Mouse (Mus musculus) hindbrain, postnatal 0 days (tissue): Measurements from ENCODE around the gene Hnrnpul1. TPM values are rescaled to one million over a fixed set of nuclear protein-coding genes. Genes with fewer than 3 reads are reported as not detected.

ENCODE experiments used
- ATAC-seq: fragments of 200-750 bp; cut with Nextera tagmentation; 2 replicates; pipeline ENCODE4 v1.8.0; 2017; ENCODE audit warnings: mild to moderate bottlenecking, moderate TSS enrichment, moderate library complexity
- DNase-seq: peaks from one replicate; pipeline ENCODE4 v3.0.0-alpha.2; 2015; ENCODE audit warnings: low spot score
- H3K27ac ChIP-seq: fragments of 300-500 bp; sonication (generic); 2 replicates; pipeline ENCODE4 v1.5.1; 2014; ENCODE audit warnings: mild to moderate bottlenecking
- H3K27me3 ChIP-seq: fragments of 300-500 bp; sonication (generic); 2 replicates; pipeline ENCODE4 v1.6.1; 2014; ENCODE audit warnings: low read length, mixed read lengths; ENCODE audit not compliant: insufficient read depth
- H3K36me3 ChIP-seq: fragments of 300-500 bp; sonication (generic); 2 replicates; pipeline ENCODE4 v1.6.1; 2014; ENCODE audit warnings: low read length, mixed read lengths; ENCODE audit not compliant: insufficient read depth
- H3K4me1 ChIP-seq: fragments of 300-500 bp; sonication (generic); 2 replicates; pipeline ENCODE4 v1.6.1; 2014; ENCODE audit warnings: antibody characterized with exemption, low read length, mixed read lengths; ENCODE audit not compliant: insufficient read depth
- H3K4me2 ChIP-seq: fragments of 300-500 bp; sonication (generic); 2 replicates; pipeline ENCODE4 v1.6.1; 2014; ENCODE audit warnings: low read depth, mild to moderate bottlenecking, low read length, moderate library complexity, mixed read lengths
- H3K4me3 ChIP-seq: fragments of 300-500 bp; sonication (generic); 2 replicates; pipeline ENCODE4 v1.5.1; 2014; ENCODE audit warnings: low read length
- H3K9ac ChIP-seq: fragments of 300-500 bp; sonication (generic); replicated peaks from 2 replicates; pipeline ENCODE4 v1.6.1; 2014; ENCODE audit warnings: mild to moderate bottlenecking, low read length, moderate library complexity, mixed read lengths
- H3K9me3 ChIP-seq: fragments of 300-500 bp; sonication (generic); 2 replicates; pipeline ENCODE4 v1.6.1; 2016; ENCODE audit warnings: low read length, mixed read lengths
- CTCF ChIP-seq: IDR thresholded peaks from 2 replicates; pipeline ENCODE4 v1.5.1; 2016; ENCODE audit warnings: antibody characterized with exemption, control low read depth, low read depth
- WGBS: fragments of 180-500 bp; shearing (Covaris S2); extraction: QIAGEN DNeasy Blood & Tissue Kit; methylation state at CpG from one replicate; pipeline ENCODE4 v1.1.7; 2014; 5-methylcytosine and 5-hydroxymethylcytosine counted together
- polyA plus RNA-seq: library from polyadenylated mRNA; unstranded; fragments of >200 nt; fragmentation: Nextera tagmentation; extraction: Ambion mirVana; gene quantifications from 2 replicates; pipeline ENCODE4 v1.2.1, GENCODE M21; 2015
- total RNA-seq: library from RNA; depleted of rRNA; stranded (reverse); fragments of >200 nt; gene quantifications from 2 replicates; pipeline ENCODE4 v1.2.3, GENCODE M21; 2014

The Hnrnpul1 gene
- total and polyA plus RNA-seq, 2 experiments from 2014 or later = 44.6 to 116 TPM

DNA sequence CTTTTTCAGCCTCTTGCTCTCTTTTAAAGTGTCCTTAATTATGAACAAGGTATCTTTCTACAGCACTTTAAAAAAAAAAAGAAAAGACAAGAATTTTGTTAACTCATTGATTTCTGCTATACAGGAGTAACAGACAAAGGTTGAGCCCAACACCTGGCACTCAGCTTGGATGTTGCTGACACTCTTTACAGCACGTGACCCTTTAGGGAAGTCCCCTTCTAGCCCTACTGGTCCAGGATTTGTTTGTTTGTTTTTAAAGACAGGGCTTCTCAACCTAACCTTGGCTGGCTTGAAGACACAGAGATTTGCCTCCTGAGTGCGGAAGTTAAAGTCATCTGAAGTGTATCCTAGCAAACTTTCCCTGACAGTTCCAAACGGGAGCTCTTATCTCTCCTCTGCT lies 7.7 kb downstream of the Hnrnpul1 start:
- ATAC-seq (no peak), DNase-seq (no peak)
- H3K27ac ChIP-seq = no peak overlapping the region
- H3K36me3 ChIP-seq = peaks cover 90% of the 10 kb centered on the region
- 0 out of 2 replicates have a peak, but pooled peaks cover under 1% of the 10 kb centered on the region for H3K4me1 ChIP-seq
- TF ChIP-seq CTCF = no peak
- no peaks in the 10 kb centered on the region for H3K9me3 ChIP-seq
- H3K4me3 ChIP-seq = no peak overlapping the region
- H3K27me3 ChIP-seq = no peaks in the 10 kb centered on the region
- 83% methylated on average over 3 of the region's 3 CpGs for WGBS
- H3K9ac ChIP-seq = no peak overlapping the region
- H3K4me2 ChIP-seq = no peak overlapping the region

DNA sequence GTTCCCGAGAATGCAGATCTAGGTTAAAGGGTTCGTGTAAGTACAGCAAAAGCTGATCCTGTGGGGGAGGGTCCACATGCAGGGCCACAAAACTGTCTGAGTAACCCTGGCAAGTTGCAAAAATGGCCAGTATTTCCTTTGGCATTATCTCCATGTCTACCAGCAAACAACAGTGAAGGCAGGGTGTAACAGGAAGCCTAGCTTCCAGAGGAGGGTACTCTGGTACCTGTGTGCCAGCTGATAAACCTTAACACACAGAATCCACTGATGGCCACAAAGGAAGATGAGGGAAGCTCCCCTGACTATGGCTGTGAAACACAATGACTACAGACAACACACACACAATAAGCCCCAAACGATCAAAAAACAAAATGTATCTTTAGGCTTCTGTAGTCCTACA lies 16.3 kb downstream of the Hnrnpul1 start:
- Histone ChIP-seq H3K4me3 (no peak overlapping the region), H3K27ac (no peak overlapping the region), H3K36me3 (peaks cover 87% of the 10 kb centered on the region), H3K9me3 (no peaks in the 10 kb centered on the region), H3K4me2 (no peak overlapping the region), H3K4me1 (no peaks in the 10 kb centered on the region), H3K9ac (no peak overlapping the region), H3K27me3 (no peaks in the 10 kb centered on the region)
- TF ChIP-seq CTCF = no peak
- DNase-seq (no peak), ATAC-seq (no peak)
- 90% methylated on average over 3 of the region's 3 CpGs for WGBS

DNA sequence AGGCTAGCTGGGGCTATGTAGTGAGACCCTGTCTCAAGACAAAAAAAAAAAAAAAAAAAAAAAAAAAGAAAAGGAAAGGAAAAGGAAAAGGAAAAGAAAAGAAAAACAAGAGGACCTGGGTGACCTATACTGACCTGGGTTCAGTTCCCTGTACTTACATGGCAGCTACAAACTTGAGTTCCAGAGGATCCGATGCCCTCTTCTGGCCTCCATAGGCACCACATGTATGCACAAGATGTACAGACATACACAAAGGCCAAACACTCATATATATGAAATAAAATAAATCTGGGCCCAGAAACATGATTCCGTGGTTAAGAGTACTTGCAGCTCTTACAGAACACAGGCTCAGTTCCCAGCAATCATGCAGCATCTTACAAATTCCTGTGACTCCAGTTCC lies 17.6 kb downstream of the Hnrnpul1 start:
- H3K27me3 ChIP-seq = no peaks in the 10 kb centered on the region
- no peak for ATAC-seq
- H3K4me3 ChIP-seq = no peak overlapping the region
- no peaks in the 10 kb centered on the region for H3K9me3 ChIP-seq
- no peak overlapping the region for H3K4me2 ChIP-seq
- H3K4me1 ChIP-seq = no peaks in the 10 kb centered on the region
- H3K36me3 ChIP-seq = peaks cover 87% of the 10 kb centered on the region
- TF ChIP-seq CTCF = peak; percentile 37
- DNase-seq = no peak
- H3K9ac ChIP-seq = no peak overlapping the region
- 98% methylated on average over 2 of the region's 2 CpGs for WGBS
- H3K27ac ChIP-seq = no peak overlapping the region

DNA sequence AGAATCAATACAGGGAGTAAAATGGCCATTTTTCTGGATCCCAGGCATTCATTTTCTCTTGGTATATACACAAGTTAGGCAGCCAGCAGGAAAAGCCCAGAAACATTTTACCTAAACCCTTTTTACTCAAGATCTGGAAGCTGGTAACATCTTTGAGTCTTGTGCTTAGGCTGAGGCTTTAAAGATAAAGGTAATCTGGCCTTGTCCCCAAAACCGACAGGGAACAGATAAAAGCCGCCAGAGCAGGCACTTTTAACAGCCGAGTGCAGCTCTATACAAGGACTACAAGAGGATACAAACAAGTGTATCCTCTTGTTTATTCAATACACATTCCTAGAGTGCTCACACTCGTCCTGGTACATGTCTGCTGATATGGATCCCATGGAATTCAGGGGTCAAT lies 19.6 kb downstream of the Hnrnpul1 start:
- no peak for DNase-seq
- WGBS = 75% methylated on average over 4 of the region's 4 CpGs
- Histone ChIP-seq H3K4me2 (no peak overlapping the region), H3K36me3 (peaks cover 88% of the 10 kb centered on the region), H3K4me1 (no peaks in the 10 kb centered on the region), H3K4me3 (no peak overlapping the region), H3K27me3 (no peaks in the 10 kb centered on the region), H3K9ac (no peak overlapping the region), H3K27ac (no peak overlapping the region), H3K9me3 (no peaks in the 10 kb centered on the region)
- TF ChIP-seq CTCF = no peak
- no peak for ATAC-seq

GRCm38 (mm10) chr7:25731294-25732055 lies 23.1 kb downstream of the Hnrnpul1 start:
- H3K36me3 ChIP-seq = peaks cover 94% of the 10 kb centered on the region
- DNase-seq = no peak
- no peak overlapping the region for H3K4me3 ChIP-seq
- no peaks in the 10 kb centered on the region for H3K4me1 ChIP-seq
- no peak overlapping the region for H3K9ac ChIP-seq
- no peaks in the 10 kb centered on the region for H3K27me3 ChIP-seq
- H3K27ac ChIP-seq = no peak overlapping the region
- ATAC-seq = no peak
- no peaks in the 10 kb centered on the region for H3K9me3 ChIP-seq
- TF ChIP-seq CTCF = no peak
- H3K4me2 ChIP-seq = no peak overlapping the region
- WGBS = 90% methylated on average over 8 of the region's 8 CpGs

DNA sequence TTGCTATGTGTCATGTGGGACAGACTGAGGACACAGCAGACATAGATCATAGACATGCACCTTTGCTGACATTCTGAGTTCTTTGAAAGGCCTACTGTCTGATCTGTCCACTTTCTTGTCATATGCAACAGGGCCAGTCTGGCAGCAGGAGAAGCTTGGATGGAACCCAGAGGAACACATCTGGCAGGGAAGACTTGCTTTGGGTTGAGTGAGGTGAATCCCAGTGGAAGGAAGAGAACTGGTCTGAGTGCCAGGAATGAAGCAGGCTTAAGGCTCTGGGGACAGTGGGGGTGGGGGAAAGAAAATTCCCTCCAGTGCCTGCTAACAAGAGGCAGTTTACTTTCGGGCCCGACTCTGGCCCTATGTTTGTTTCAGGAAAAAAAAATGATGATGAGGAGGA lies 24.7 kb downstream of the Hnrnpul1 start:
- no peak overlapping the region for H3K4me3 ChIP-seq
- H3K27ac ChIP-seq = no peak overlapping the region
- TF ChIP-seq CTCF = no peak
- H3K36me3 ChIP-seq = peaks cover 95% of the 10 kb centered on the region
- no peak for DNase-seq
- no peak for ATAC-seq
- H3K4me1 ChIP-seq = no peaks in the 10 kb centered on the region
- H3K27me3 ChIP-seq = no peaks in the 10 kb centered on the region
- H3K4me2 ChIP-seq = no peak overlapping the region
- 91% methylated on average over 2 of the region's 2 CpGs for WGBS
- no peaks in the 10 kb centered on the region for H3K9me3 ChIP-seq
- H3K9ac ChIP-seq = no peak overlapping the region

GRCm38 (mm10) chr7:25729396-25729795 lies 25.2 kb downstream of the Hnrnpul1 start:
- ATAC-seq (no peak), DNase-seq (no peak)
- Histone ChIP-seq H3K4me2 (no peak overlapping the region), H3K4me3 (no peak overlapping the region), H3K27ac (no peak overlapping the region), H3K4me1 (no peaks in the 10 kb centered on the region), H3K9me3 (no peaks in the 10 kb centered on the region), H3K36me3 (peaks cover 95% of the 10 kb centered on the region), H3K9ac (no peak overlapping the region), H3K27me3 (no peaks in the 10 kb centered on the region)
- no peak for TF ChIP-seq CTCF
- WGBS = 18% methylated on average over 2 of the region's 2 CpGs
